Mouse (Mus musculus) cerebellum, postnatal 36 days (tissue): Measurements from ENCODE around the gene Rbm4.
A peak's percentile ranks its signal among the peaks of the same experiment; 100 is the strongest.
"Not testable (repeated sequence)": the region's sequence is repeated elsewhere in the genome, so short reads cannot be mapped to it uniquely, and the experiment has no call there.

Source experiments
- DNase-seq, 2 experiments: peaks; one replicate each; pipeline ENCODE4 v3.0.0; 2021 to 2022; ENCODE audit warnings: mixed read lengths in 2 of 2

The Rbm4 gene

GRCm38 (mm10) chr19:4793831-4794422 lies at the start of gene Rbm4:
TSS of gene Rbm4 (minus strand) at chr19:4793901.
- DNase-seq = peak; percentile 96 to 99

- no peak for DNase-seq
Measured at GRCm38 (mm10) chr19:4842611-4843010, 48.9 kb upstream of the Rbm4 start.

- no peak for DNase-seq
Measured at GRCm38 (mm10) chr19:4840848-4841247, 47.1 kb upstream of the Rbm4 start.

GRCm38 (mm10) chr19:4839149-4839548 lies 45.4 kb upstream of the Rbm4 start, which contains the start of the genes Ccs and Ccdc87:
TSS of gene Ccs (minus strand) at chr19:4839332.
TSS of gene Ccdc87 (plus strand) at chr19:4839366.
- peak; percentile 97 to 98 for DNase-seq

GRCm38 (mm10) chr19:4838526-4839140 lies 44.9 kb upstream of the Rbm4 start:
- DNase-seq = no peak

GRCm38 (mm10) chr19:4837049-4837448 lies 43.3 kb upstream of the Rbm4 start:
- DNase-seq = no peak

GRCm38 (mm10) chr19:4836096-4836495 lies 42.4 kb upstream of the Rbm4 start:
- DNase-seq = no peak

GRCm38 (mm10) chr19:4833977-4834376 lies 40.3 kb upstream of the Rbm4 start:
- no peak for DNase-seq

GRCm38 (mm10) chr19:4829156-4829555 lies 35.5 kb upstream of the Rbm4 start:
- DNase-seq = peak; percentile 83 to 85

GRCm38 (mm10) chr19:4828444-4829114 lies 34.9 kb upstream of the Rbm4 start:
- DNase-seq = no peak

- peak; percentile 40 to 47 for DNase-seq
Measured at GRCm38 (mm10) chr19:4820678-4821303, 27.1 kb upstream of the Rbm4 start.

- no peak for DNase-seq
Measured at GRCm38 (mm10) chr19:4817182-4817835, 23.6 kb upstream of the Rbm4 start.

GRCm38 (mm10) chr19:4813015-4813414 lies 19.3 kb upstream of the Rbm4 start:
- peak; percentile 31 to 36 for DNase-seq

GRCm38 (mm10) chr19:4812334-4812949 lies 18.7 kb upstream of the Rbm4 start:
- DNase-seq = not testable (repeated sequence)

GRCm38 (mm10) chr19:4811909-4812242 lies 18.2 kb upstream of the Rbm4 start:
- no peak for DNase-seq

- peak; percentile 98 to 99 for DNase-seq
Measured at GRCm38 (mm10) chr19:4811063-4811908, 17.6 kb upstream of the Rbm4 start, which contains the start of the genes Gm21992 and Rbm14. TSS of gene Gm21992 (minus strand) at chr19:4811612. TSS of gene Rbm14 (minus strand) at chr19:4811634.

- no peak for DNase-seq
Measured at GRCm38 (mm10) chr19:4810746-4811062, 17.0 kb upstream of the Rbm4 start.

GRCm38 (mm10) chr19:4810309-4810708 lies 16.6 kb upstream of the Rbm4 start:
- no peak for DNase-seq

- DNase-seq = peak in 1 of 2 experiments; percentile 19
Measured at GRCm38 (mm10) chr19:4803283-4803682, 9.6 kb upstream of the Rbm4 start.

- peak; percentile 39 to 48 for DNase-seq
Measured at GRCm38 (mm10) chr19:4802691-4803091, 9.0 kb upstream of the Rbm4 start.

GRCm38 (mm10) chr19:4799083-4799482 lies 5.4 kb upstream of the Rbm4 start:
- no peak for DNase-seq

- DNase-seq = no peak
Measured at GRCm38 (mm10) chr19:4797846-4798245, 4.1 kb upstream of the Rbm4 start.
